Comparison of ENCODE assay signal across 10 mouse cellular contexts in the genomic region with DNA sequence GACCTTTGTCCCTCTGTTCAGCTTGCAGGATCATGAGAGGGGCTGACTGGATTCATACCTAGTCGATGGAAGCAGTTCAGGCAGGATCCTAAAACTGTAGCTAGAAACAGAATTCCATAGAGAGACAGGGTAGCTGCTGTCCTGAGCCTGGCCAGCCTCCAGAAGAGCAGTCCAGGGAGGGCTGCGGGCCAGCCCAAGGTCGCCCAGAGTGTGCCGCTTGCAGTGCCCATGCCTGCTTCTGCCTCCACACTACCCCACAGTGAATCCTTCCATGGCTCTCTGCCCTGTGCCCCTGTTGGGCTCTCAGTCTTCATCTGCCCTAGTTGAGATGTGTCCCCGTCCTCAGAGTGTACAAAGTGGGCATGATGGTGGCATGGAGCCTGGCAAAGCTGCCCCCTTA. TPM values are rescaled to one million over a fixed set of nuclear protein-coding genes. Genes with fewer than 3 reads are reported as not detected.
DNase-seq lines count a peak whose midpoint lies in the region; ATAC-seq and TF ChIP-seq lines count a peak whose summit lies in the region.
"Had no signal": no experiment of that assay in that cellular context is flagged by ENCODE, and none has a peak within 500 bp of the region (broad histone marks: within the 10 kb centered on the region; RNA-seq: fewer than 3 reads in every experiment).

No protein-coding gene starts in this region.

- no peak overlapping the region for H3K4me2 ChIP-seq in hindbrain, postnatal 0 days (ENCODE audit: low read depth, low read length)
- no peak overlapping the region for H3K4me2 ChIP-seq in hindbrain, embryonic 16.5 days (ENCODE audit: low read length)
- H3K4me2 ChIP-seq: embryonic facial prominence, embryonic 13.5 days had no signal

- TF ChIP-seq CTCF in hindbrain, postnatal 0 days (IDR thresholded peaks at IDR 0.05; ENCODE audit: low read depth): no peak

- DNase-seq in hindbrain, postnatal 0 days (ENCODE audit: low spot score): peak; percentile 47
- peak; percentile 70 for DNase-seq in testis, postnatal 10 days (ENCODE audit: low spot score)
- DNase-seq in testis, postnatal 14 days (ENCODE audit: low spot score): no peak
- peak; percentile 78 to 87 for DNase-seq in cerebellum, postnatal 14 days
- DNase-seq: right cerebral cortex, postnatal 4 days; thymus, postnatal 36 days had no signal

- H3K4me3 ChIP-seq in hindbrain, postnatal 0 days (ENCODE audit: low read length): no peak overlapping the region
- H3K4me3 ChIP-seq in hindbrain, embryonic 16.5 days (ENCODE audit: low read length): no peak overlapping the region
- H3K4me3 ChIP-seq: embryonic facial prominence, embryonic 13.5 days had no signal

- peak; percentile 24; the same call in 1 of the 2 replicates for ATAC-seq in hindbrain, postnatal 0 days
- ATAC-seq in hindbrain, embryonic 16.5 days: no peak; the same call in 1 of the 2 replicates
- no peak for ATAC-seq in erythroid progenitor cell, adult 5-6 weeks (replicated peaks; ENCODE audit: low FRiP score, poor library complexity, severe bottlenecking)
- no peak for ATAC-seq in CD4-positive, CD25-positive, alpha-beta regulatory T cell, adult 4 months

- no peak overlapping the region for H3K27ac ChIP-seq in hindbrain, postnatal 0 days
- no peak overlapping the region for H3K27ac ChIP-seq in hindbrain, embryonic 16.5 days (ENCODE audit: low read depth, low read length)
- H3K27ac ChIP-seq: embryonic facial prominence, embryonic 13.5 days had no signal

- H3K27me3 ChIP-seq in hindbrain, postnatal 0 days (ENCODE audit: insufficient read depth, low read length): no peaks in the 10 kb centered on the region
- H3K27me3 ChIP-seq in hindbrain, embryonic 16.5 days (replicated peaks; ENCODE audit: control insufficient read depth, insufficient read depth, low read length): no peaks in the 10 kb centered on the region
- H3K27me3 ChIP-seq: embryonic facial prominence, embryonic 13.5 days had no signal

- H3K9ac ChIP-seq in hindbrain, postnatal 0 days (replicated peaks; ENCODE audit: low read length): no peak overlapping the region
- H3K9ac ChIP-seq in hindbrain, embryonic 16.5 days (ENCODE audit: low read depth, low read length): no peak overlapping the region
- H3K9ac ChIP-seq: embryonic facial prominence, embryonic 13.5 days had no signal

- no peaks in the 10 kb centered on the region for H3K9me3 ChIP-seq in hindbrain, postnatal 0 days (ENCODE audit: low read length)
- H3K9me3 ChIP-seq in hindbrain, embryonic 16.5 days (ENCODE audit: control insufficient read depth, low read length): no peaks in the 10 kb centered on the region
- H3K9me3 ChIP-seq: embryonic facial prominence, embryonic 13.5 days had no signal

- 45% methylated on average over 5 of the region's 5 CpGs for WGBS in hindbrain, postnatal 0 days
- WGBS in hindbrain, embryonic 16.5 days: 87% methylated on average over 5 of the region's 5 CpGs

- H3K36me3 ChIP-seq in hindbrain, postnatal 0 days (ENCODE audit: insufficient read depth, low read length): no peaks in the 10 kb centered on the region
- no peaks in the 10 kb centered on the region for H3K36me3 ChIP-seq in hindbrain, embryonic 16.5 days (ENCODE audit: control insufficient read depth, insufficient read depth, low read length)
- H3K36me3 ChIP-seq: embryonic facial prominence, embryonic 13.5 days had no signal

- peaks cover 19% of the 10 kb centered on the region for H3K4me1 ChIP-seq in hindbrain, postnatal 0 days (ENCODE audit: insufficient read depth, low read length)
- H3K4me1 ChIP-seq in hindbrain, embryonic 16.5 days (ENCODE audit: control insufficient read depth, insufficient read depth, low read depth, low read length): peaks cover 12% of the 10 kb centered on the region

RNA-seq across cellular contexts. Expression of a gene that starts 7.8 kb away (rescaled TPM):
- 38.2 and 55.7 TPM in 2 replicates for total RNA-seq in hindbrain, postnatal 0 days (2014; rRNA removed)
- polyA plus RNA-seq in hindbrain, postnatal 0 days (2015; fragmentation: Nextera tagmentation; extraction: Ambion mirVana): 20.4 and 23.1 TPM in 2 replicates
- polyA plus RNA-seq in hindbrain, embryonic 16.5 days (2015; fragmentation: Nextera tagmentation; extraction: Ambion mirVana): 15.6 and 24.3 TPM in 2 replicates
- total RNA-seq in erythroid progenitor cell, adult 5-6 weeks (2015; ENCODE audit: low replicate concordance): 1.4 TPM in 1 of 2 replicates, not detected in the other
- total RNA-seq in erythroid progenitor cell, adult 5-6 weeks (2017; ENCODE audit: low replicate concordance): 1.6 TPM in 1 of 2 replicates, not detected in the other
- not detected for polyA plus RNA-seq in CD4-positive, CD25-positive, alpha-beta regulatory T cell, adult 4 months (2017; shearing (Covaris generic))

RNA-seq across cellular contexts. Expression of a gene that starts 45.2 kb away (rescaled TPM):
- total RNA-seq in hindbrain, postnatal 0 days (2014; rRNA removed): 10.6 and 16.7 TPM in 2 replicates
- 7.4 and 8.7 TPM in 2 replicates for polyA plus RNA-seq in hindbrain, postnatal 0 days (2015; fragmentation: Nextera tagmentation; extraction: Ambion mirVana)
- polyA plus RNA-seq in hindbrain, embryonic 16.5 days (2015; fragmentation: Nextera tagmentation; extraction: Ambion mirVana): 5.7 and 6.8 TPM in 2 replicates
- not detected in 2 replicates for total RNA-seq in erythroid progenitor cell, adult 5-6 weeks (2015; ENCODE audit: low replicate concordance)
- total RNA-seq in erythroid progenitor cell, adult 5-6 weeks (2017; ENCODE audit: low replicate concordance): 3.4 and 5.0 TPM in 2 replicates
- polyA plus RNA-seq in CD4-positive, CD25-positive, alpha-beta regulatory T cell, adult 4 months (2017; shearing (Covaris generic)): 10 to 100 TPM in 1 of 2 experiments, 1 to 10 TPM in 1; 5.7 to 11.1 TPM

Comparison
In these comparisons a context has a peak if more than half of its experiments do, and no peak if none do; other contexts are left out.
1. RNA of a gene that starts 7.8 kb away (polyA plus RNA-seq): 20.4 to 23.1 TPM in hindbrain, postnatal 0 days and 15.6 to 24.3 TPM in hindbrain, embryonic 16.5 days; not detected in CD4-positive, CD25-positive, alpha-beta regulatory T cell, adult 4 months; every median in the first group is over 10 times any median in the second.